Mouse (Mus musculus): ENCODE data around the gene Dgki. TPM values are rescaled to one million over a fixed set of nuclear protein-coding genes. Genes with fewer than 3 reads are reported as not detected.

Dgki gene
- polyA plus RNA-seq, 1 experiment from 2014 or later: 9.2 TPM

GRCm38 (mm10) chr6:37328671-37329070 lies 28.7 kb upstream of the Dgki start:
- peak; percentile 37 for DNase-seq
- Histone ChIP-seq H3K9ac (replicated peaks; ENCODE audit: low read length) (no peak overlapping the region), H3K4me2 (ENCODE audit: low read length) (no peak overlapping the region), H3K9me3 (ENCODE audit: control insufficient read depth, low read length) (no peaks in the 10 kb centered on the region), H3K27ac (replicated peaks; ENCODE audit: low read depth, low read length) (no peak overlapping the region), H3K4me3 (replicated peaks; ENCODE audit: low read depth, low read length) (no peak overlapping the region), H3K4me1 (ENCODE audit: control insufficient read depth, insufficient read depth, low read length) (peaks cover 23% of the 10 kb centered on the region), H3K27me3 (ENCODE audit: control insufficient read depth, insufficient read depth, low read length) (no peaks in the 10 kb centered on the region), H3K36me3 (ENCODE audit: control insufficient read depth, insufficient read depth, low read length) (no peaks in the 10 kb centered on the region)
- ATAC-seq (ENCODE audit: low FRiP score, low TSS enrichment): no peak
- 36% methylated on average over 7 of the region's 7 CpGs for WGBS

- Histone ChIP-seq H3K9ac (replicated peaks; ENCODE audit: low read length) (no peak overlapping the region), H3K4me3 (replicated peaks; ENCODE audit: low read depth, low read length) (no peak overlapping the region), H3K36me3 (ENCODE audit: control insufficient read depth, insufficient read depth, low read length) (no peaks in the 10 kb centered on the region), H3K4me1 (ENCODE audit: control insufficient read depth, insufficient read depth, low read length) (peaks cover 23% of the 10 kb centered on the region), H3K27ac (replicated peaks; ENCODE audit: low read depth, low read length) (peak overlapping the region; percentile 54), H3K27me3 (ENCODE audit: control insufficient read depth, insufficient read depth, low read length) (no peaks in the 10 kb centered on the region), H3K9me3 (ENCODE audit: control insufficient read depth, low read length) (no peaks in the 10 kb centered on the region), H3K4me2 (ENCODE audit: low read length) (no peak overlapping the region)
- ATAC-seq (ENCODE audit: low FRiP score, low TSS enrichment): no peak
- 38% methylated on average over 6 of the region's 6 CpGs for WGBS
- peak; percentile 20 for DNase-seq
These were observed 27.5 kb upstream of the Dgki start for GRCm38 (mm10) chr6:37327519-37327918.

DNA sequence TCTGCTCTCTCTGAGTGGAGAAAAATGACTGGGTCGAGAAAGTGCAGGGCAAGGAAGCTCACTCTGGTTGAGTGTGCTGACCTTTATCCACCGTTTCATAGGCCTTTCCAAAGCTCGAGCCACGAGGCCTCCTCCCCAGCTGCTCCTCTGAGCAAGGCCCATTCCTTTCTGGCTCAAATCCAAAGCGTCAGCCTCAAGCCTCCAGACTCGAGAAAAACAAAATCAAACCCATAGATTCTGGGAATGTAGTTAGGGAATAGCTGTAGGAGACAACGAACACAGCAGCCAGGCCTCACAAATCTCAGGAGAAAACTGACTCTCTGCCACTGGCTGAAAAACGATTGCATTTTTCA lies 26.6 kb upstream of the Dgki start:
- WGBS: 35% methylated on average over 8 of the region's 8 CpGs

GRCm38 (mm10) chr6:37325906-37326602 lies 26.1 kb upstream of the Dgki start:
- Histone ChIP-seq H3K4me2 (ENCODE audit: low read length) (no peak overlapping the region), H3K9ac (replicated peaks; ENCODE audit: low read length) (no peak overlapping the region), H3K27ac (replicated peaks; ENCODE audit: low read depth, low read length) (peak overlapping the region; percentile 45; the same call in 1 of the 2 replicates), H3K4me3 (replicated peaks; ENCODE audit: low read depth, low read length) (no peak overlapping the region), H3K27me3 (ENCODE audit: control insufficient read depth, insufficient read depth, low read length) (no peaks in the 10 kb centered on the region), H3K36me3 (ENCODE audit: control insufficient read depth, insufficient read depth, low read length) (no peaks in the 10 kb centered on the region), H3K4me1 (ENCODE audit: control insufficient read depth, insufficient read depth, low read length) (peaks cover 23% of the 10 kb centered on the region), H3K9me3 (ENCODE audit: control insufficient read depth, low read length) (no peaks in the 10 kb centered on the region)
- WGBS: 96% methylated on average over 9 of the region's 9 CpGs
- no peak for ATAC-seq (ENCODE audit: low FRiP score, low TSS enrichment)
- DNase-seq: no peak

More for the DNA sequence above, 26.6 kb upstream of the Dgki start:
- no peak overlapping the region for H3K4me3 ChIP-seq (replicated peaks; ENCODE audit: low read depth, low read length)
- H3K4me2 ChIP-seq (ENCODE audit: low read length): no peak overlapping the region
- no peaks in the 10 kb centered on the region for H3K9me3 ChIP-seq (ENCODE audit: control insufficient read depth, low read length)
- H3K9ac ChIP-seq (replicated peaks; ENCODE audit: low read length): no peak overlapping the region
- H3K4me1 ChIP-seq (ENCODE audit: control insufficient read depth, insufficient read depth, low read length): peaks cover 23% of the 10 kb centered on the region
- DNase-seq (peak; percentile 68), ATAC-seq (ENCODE audit: low FRiP score, low TSS enrichment) (no peak)
- H3K27ac ChIP-seq (replicated peaks; ENCODE audit: low read depth, low read length): peak overlapping the region; percentile 45; the same call in 1 of the 2 replicates
- H3K36me3 ChIP-seq (ENCODE audit: control insufficient read depth, insufficient read depth, low read length): no peaks in the 10 kb centered on the region
- H3K27me3 ChIP-seq (ENCODE audit: control insufficient read depth, insufficient read depth, low read length): no peaks in the 10 kb centered on the region

DNA sequence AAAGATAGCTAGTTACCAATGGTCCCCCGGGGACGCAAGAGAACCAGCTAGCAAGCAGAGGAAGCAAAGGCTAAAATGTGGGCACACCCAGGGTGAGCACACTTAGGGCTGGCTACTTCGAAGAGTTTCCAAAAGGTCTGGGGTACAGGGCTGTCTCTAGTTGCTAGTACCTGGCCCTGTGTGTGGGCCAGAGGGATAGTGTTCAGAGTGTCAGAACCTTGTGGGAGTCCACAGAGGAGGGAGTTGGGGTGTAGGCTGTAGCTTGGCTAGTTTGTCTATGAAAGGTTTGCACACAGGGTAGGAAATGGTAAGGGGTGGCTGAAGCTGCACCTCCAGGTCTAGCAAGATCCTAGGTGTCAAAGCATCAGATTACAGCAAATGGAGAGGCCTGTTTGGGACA lies 25.1 kb upstream of the Dgki start:
- 89% methylated on average over 3 of the region's 3 CpGs for WGBS
- ATAC-seq (ENCODE audit: low FRiP score, low TSS enrichment) (no peak), DNase-seq (no peak)
- Histone ChIP-seq H3K4me1 (ENCODE audit: control insufficient read depth, insufficient read depth, low read length) (peaks cover 20% of the 10 kb centered on the region), H3K9me3 (ENCODE audit: control insufficient read depth, low read length) (no peaks in the 10 kb centered on the region), H3K27ac (replicated peaks; ENCODE audit: low read depth, low read length) (no peak overlapping the region), H3K9ac (replicated peaks; ENCODE audit: low read length) (no peak overlapping the region), H3K27me3 (ENCODE audit: control insufficient read depth, insufficient read depth, low read length) (no peaks in the 10 kb centered on the region), H3K4me2 (ENCODE audit: low read length) (no peak overlapping the region), H3K36me3 (ENCODE audit: control insufficient read depth, insufficient read depth, low read length) (no peaks in the 10 kb centered on the region), H3K4me3 (replicated peaks; ENCODE audit: low read depth, low read length) (no peak overlapping the region)

DNA sequence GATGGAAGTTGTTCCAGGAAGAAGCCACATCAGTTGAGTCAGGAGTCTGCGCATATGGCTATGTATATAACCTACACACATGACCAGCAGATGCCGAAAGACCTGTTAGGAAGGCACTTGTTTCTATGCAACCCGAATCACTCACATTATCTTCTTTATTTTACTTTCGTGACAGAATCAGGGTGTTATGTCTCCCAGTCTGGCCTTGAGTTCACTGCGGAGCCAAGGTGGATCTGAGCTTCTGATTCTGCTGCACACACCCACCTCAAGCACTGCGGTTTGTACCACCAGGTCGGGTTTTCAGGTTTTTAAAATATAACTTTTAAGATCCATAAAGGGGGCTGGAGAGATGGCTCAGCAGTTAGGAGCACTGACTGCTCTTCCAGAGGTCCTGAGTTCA lies 22.7 kb upstream of the Dgki start:
- Histone ChIP-seq H3K27ac (replicated peaks; ENCODE audit: low read depth, low read length) (no peak overlapping the region), H3K4me2 (ENCODE audit: low read length) (no peak overlapping the region), H3K36me3 (ENCODE audit: control insufficient read depth, insufficient read depth, low read length) (no peaks in the 10 kb centered on the region), H3K9me3 (ENCODE audit: control insufficient read depth, low read length) (no peaks in the 10 kb centered on the region), H3K9ac (replicated peaks; ENCODE audit: low read length) (no peak overlapping the region), H3K4me1 (ENCODE audit: control insufficient read depth, insufficient read depth, low read length) (peaks cover 11% of the 10 kb centered on the region), H3K27me3 (ENCODE audit: control insufficient read depth, insufficient read depth, low read length) (no peaks in the 10 kb centered on the region), H3K4me3 (replicated peaks; ENCODE audit: low read depth, low read length) (no peak overlapping the region)
- ATAC-seq (ENCODE audit: low FRiP score, low TSS enrichment) (no peak), DNase-seq (no peak)
- WGBS: 92% methylated on average over 7 of the region's 7 CpGs

- WGBS: 91% methylated on average over 9 of the region's 9 CpGs
These were observed 22.1 kb upstream of the Dgki start for GRCm38 (mm10) chr6:37322088-37322487.

GRCm38 (mm10) chr6:37317904-37318303 lies 17.9 kb upstream of the Dgki start:
- Histone ChIP-seq H3K36me3 (ENCODE audit: control insufficient read depth, insufficient read depth, low read length) (no peaks in the 10 kb centered on the region), H3K4me2 (ENCODE audit: low read length) (no peak overlapping the region), H3K9ac (replicated peaks; ENCODE audit: low read length) (no peak overlapping the region), H3K27me3 (ENCODE audit: control insufficient read depth, insufficient read depth, low read length) (no peaks in the 10 kb centered on the region), H3K9me3 (ENCODE audit: control insufficient read depth, low read length) (no peaks in the 10 kb centered on the region), H3K27ac (replicated peaks; ENCODE audit: low read depth, low read length) (no peak overlapping the region), H3K4me1 (ENCODE audit: control insufficient read depth, insufficient read depth, low read length) (no peaks in the 10 kb centered on the region), H3K4me3 (replicated peaks; ENCODE audit: low read depth, low read length) (no peak overlapping the region)
- DNase-seq: no peak
- no peak for ATAC-seq (ENCODE audit: low FRiP score, low TSS enrichment)
- 87% methylated on average over 5 of the region's 5 CpGs for WGBS

More at GRCm38 (mm10) chr6:37322088-37322487, 22.1 kb upstream of the Dgki start:
- Histone ChIP-seq H3K4me1 (ENCODE audit: control insufficient read depth, insufficient read depth, low read length) (peaks cover 8% of the 10 kb centered on the region), H3K4me2 (ENCODE audit: low read length) (no peak overlapping the region), H3K9me3 (ENCODE audit: control insufficient read depth, low read length) (no peaks in the 10 kb centered on the region), H3K36me3 (ENCODE audit: control insufficient read depth, insufficient read depth, low read length) (no peaks in the 10 kb centered on the region), H3K27ac (replicated peaks; ENCODE audit: low read depth, low read length) (no peak overlapping the region), H3K9ac (replicated peaks; ENCODE audit: low read length) (no peak overlapping the region), H3K4me3 (replicated peaks; ENCODE audit: low read depth, low read length) (no peak overlapping the region), H3K27me3 (ENCODE audit: control insufficient read depth, insufficient read depth, low read length) (no peaks in the 10 kb centered on the region)
- DNase-seq: no peak
- no peak for ATAC-seq (ENCODE audit: low FRiP score, low TSS enrichment)

- no peaks in the 10 kb centered on the region for H3K9me3 ChIP-seq (ENCODE audit: control insufficient read depth, low read length)
- H3K4me2 ChIP-seq (ENCODE audit: low read length): no peak overlapping the region
- H3K27ac ChIP-seq (replicated peaks; ENCODE audit: low read depth, low read length): no peak overlapping the region
- H3K9ac ChIP-seq (replicated peaks; ENCODE audit: low read length): no peak overlapping the region
- H3K4me3 ChIP-seq (replicated peaks; ENCODE audit: low read depth, low read length): no peak overlapping the region
- H3K27me3 ChIP-seq (ENCODE audit: control insufficient read depth, insufficient read depth, low read length): no peaks in the 10 kb centered on the region
- ATAC-seq (ENCODE audit: low FRiP score, low TSS enrichment): no peak
- H3K36me3 ChIP-seq (ENCODE audit: control insufficient read depth, insufficient read depth, low read length): no peaks in the 10 kb centered on the region
- no peaks in the 10 kb centered on the region for H3K4me1 ChIP-seq (ENCODE audit: control insufficient read depth, insufficient read depth, low read length)
- DNase-seq: no peak
These were observed 15.5 kb upstream of the Dgki start for GRCm38 (mm10) chr6:37315440-37315839.
